Mouse (Mus musculus) lung, adult 18-20 months (tissue): Measurements from ENCODE around the gene Dusp11.
"Not testable (repeated sequence)": the region's sequence is repeated elsewhere in the genome, so short reads cannot be mapped to it uniquely, and the experiment has no call there.

Experiments used
- DNase-seq, 2 experiments: peaks; one replicate each; pipeline ENCODE4 v3.0.0; 2022; ENCODE audit warnings: mixed read lengths in 2 of 2

Gene Dusp11

GRCm38 (mm10) chr6:85961101-85962091 lies at the start of gene Dusp11:
TSS of gene Dusp11 (minus strand) at chr6:85961667.
- peak; percentile 92 to 94 for DNase-seq

GRCm38 (mm10) chr6:86009980-86010379 lies 48.5 kb upstream of the Dusp11 start:
- DNase-seq, result peak; percentile 35 to 52

- peak; percentile 74 to 78 for DNase-seq
Observed at GRCm38 (mm10) chr6:86004271-86005148, 43.0 kb upstream of the Dusp11 start.

GRCm38 (mm10) chr6:86003405-86003925 lies 42.0 kb upstream of the Dusp11 start:
- peak; percentile 10 to 19 for DNase-seq

- peak; percentile 10 to 23 for DNase-seq
Observed at GRCm38 (mm10) chr6:85990774-85991173, 29.3 kb upstream of the Dusp11 start.

- not testable (repeated sequence) for DNase-seq
Observed at GRCm38 (mm10) chr6:85989570-85989969, 28.1 kb upstream of the Dusp11 start.

GRCm38 (mm10) chr6:85984351-85984750 lies 22.9 kb upstream of the Dusp11 start:
- no peak for DNase-seq

- DNase-seq, result not testable (repeated sequence)
Observed at GRCm38 (mm10) chr6:85978736-85979135, 17.3 kb upstream of the Dusp11 start.

GRCm38 (mm10) chr6:85976242-85976641 lies 14.8 kb upstream of the Dusp11 start:
- no peak for DNase-seq

- no peak for DNase-seq
Observed at GRCm38 (mm10) chr6:85975761-85976160, 14.3 kb upstream of the Dusp11 start.

GRCm38 (mm10) chr6:85974941-85975617 lies 13.6 kb upstream of the Dusp11 start:
- no peak for DNase-seq

- no peak for DNase-seq
Observed at GRCm38 (mm10) chr6:85973336-85973735, 11.9 kb upstream of the Dusp11 start.

GRCm38 (mm10) chr6:85972699-85973098 lies 11.2 kb upstream of the Dusp11 start:
- DNase-seq, result no peak

GRCm38 (mm10) chr6:85969889-85970288 lies 8.4 kb upstream of the Dusp11 start:
- DNase-seq, result no peak

GRCm38 (mm10) chr6:85966686-85967085 lies 5.2 kb upstream of the Dusp11 start:
- no peak for DNase-seq

GRCm38 (mm10) chr6:85966081-85966480 lies 4.6 kb upstream of the Dusp11 start:
- DNase-seq, result not testable (repeated sequence)

GRCm38 (mm10) chr6:85957581-85957980 lies 3.9 kb downstream of the Dusp11 start:
- DNase-seq, result peak; percentile 46 to 55

- DNase-seq, result no peak
Observed at GRCm38 (mm10) chr6:85948549-85948948, 12.9 kb downstream of the Dusp11 start.

- no peak for DNase-seq
Observed at GRCm38 (mm10) chr6:85942469-85942868, 19.0 kb downstream of the Dusp11 start.

GRCm38 (mm10) chr6:85938701-85939100 lies 22.8 kb downstream of the Dusp11 start:
- no peak for DNase-seq

- DNase-seq, result peak; percentile 90 to 93
Observed at GRCm38 (mm10) chr6:85936508-85937465, 24.7 kb downstream of the Dusp11 start.
